Mouse (Mus musculus) monocyte, adult 2 months (primary cell): Measurements from ENCODE around the gene Ptprs.
"Not testable (repeated sequence)": the region's sequence is repeated elsewhere in the genome, so short reads cannot be mapped to it uniquely, and the experiment has no call there.

Source experiments
- DNase-seq, 2 experiments: peaks; one replicate each; pipeline ENCODE4 v3.0.0; 2022; ENCODE audit warnings: low spot score in 2 of 2, low read depth in 1 of 2

Ptprs gene

GRCm38 (mm10) chr17:56476402-56476752, at the start of gene Ptprs:
TSS of gene Ptprs (minus strand) at chr17:56476483.
- peak; percentile 63 to 84 for DNase-seq

GRCm38 (mm10) chr17:56524943-56525342, 48.7 kb upstream of the Ptprs start:
- DNase-seq = no peak

DNA sequence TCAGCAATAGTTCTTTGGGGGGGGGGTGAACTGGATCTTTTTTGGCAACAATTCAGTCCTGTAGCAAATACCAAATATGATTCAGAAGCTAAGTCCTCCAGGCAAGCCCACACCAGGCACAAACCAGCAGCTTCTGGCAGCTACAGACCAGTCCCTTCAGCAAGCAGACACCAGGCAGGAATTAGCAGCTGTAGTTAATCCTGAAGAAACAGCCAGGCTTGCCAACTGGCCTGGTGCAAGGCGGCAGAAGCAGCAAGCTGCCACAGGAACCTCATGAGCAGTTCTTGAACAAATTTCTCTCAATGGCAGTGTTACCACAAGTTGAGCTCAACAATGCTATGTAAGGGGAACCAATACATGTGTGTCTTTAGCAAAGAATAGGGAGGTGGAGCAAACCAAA, 46.5 kb upstream of the Ptprs start:
- no peak for DNase-seq

DNA sequence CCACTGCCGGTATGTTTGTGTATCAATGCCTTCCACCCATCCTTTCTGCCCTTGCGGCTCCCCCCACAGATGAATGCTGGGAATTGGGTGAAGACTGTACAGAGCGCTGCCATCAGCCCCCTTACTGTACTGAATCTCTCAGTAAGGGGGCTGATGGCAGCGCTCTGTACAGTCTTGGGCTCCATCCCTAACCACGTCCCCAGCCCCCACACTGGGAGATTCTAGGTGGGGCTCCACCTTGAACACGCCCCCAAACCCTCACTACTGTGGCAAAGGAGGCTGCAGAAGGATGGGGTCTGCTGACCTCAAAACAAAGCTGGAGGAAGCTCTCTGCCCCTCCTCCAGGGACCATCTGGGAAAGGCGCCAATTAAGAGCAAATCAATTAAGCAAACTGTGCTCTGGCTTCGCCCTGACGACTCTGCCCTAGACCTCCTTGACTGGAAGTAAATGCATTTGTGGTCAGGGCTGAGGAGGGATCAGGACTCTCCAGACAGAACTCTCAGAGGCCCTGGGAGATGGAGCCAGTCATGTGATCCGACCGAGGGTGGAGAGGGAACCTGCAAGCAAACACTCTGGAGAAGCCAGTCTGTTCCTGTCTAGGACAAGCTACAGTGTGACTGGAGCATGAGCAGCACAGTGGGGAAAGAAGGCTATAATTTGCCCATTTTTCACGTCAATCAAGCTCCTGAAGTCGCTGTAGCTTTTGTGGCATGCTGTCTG, 39.6 kb upstream of the Ptprs start:
- DNase-seq = no peak

DNA sequence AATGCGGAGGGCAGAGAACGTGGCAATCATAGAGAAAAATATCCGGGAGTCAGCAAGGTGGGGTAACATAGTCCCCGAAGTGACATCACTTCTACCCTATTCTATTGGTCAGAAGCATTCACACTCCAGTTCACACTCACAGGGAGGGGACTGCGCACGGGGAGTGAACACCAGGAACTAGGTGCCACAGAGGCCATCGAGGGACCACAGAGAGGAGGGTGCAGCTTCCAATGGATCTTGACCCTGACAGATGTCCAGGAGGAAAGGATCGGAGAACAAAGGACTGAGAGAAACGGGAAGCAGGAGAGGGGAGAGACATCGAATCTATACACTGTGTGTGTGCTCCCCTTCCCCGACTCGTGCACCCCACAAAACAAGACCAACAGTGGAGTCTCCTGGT, 38.6 kb upstream of the Ptprs start:
- no peak for DNase-seq

GRCm38 (mm10) chr17:56514330-56514729, 38.0 kb upstream of the Ptprs start:
- DNase-seq = no peak

- DNase-seq = no peak
Measured at GRCm38 (mm10) chr17:56512310-56512709, 36.0 kb upstream of the Ptprs start, which contains the start of gene Znrf4. TSS of gene Znrf4 (minus strand) at chr17:56512431.

DNA sequence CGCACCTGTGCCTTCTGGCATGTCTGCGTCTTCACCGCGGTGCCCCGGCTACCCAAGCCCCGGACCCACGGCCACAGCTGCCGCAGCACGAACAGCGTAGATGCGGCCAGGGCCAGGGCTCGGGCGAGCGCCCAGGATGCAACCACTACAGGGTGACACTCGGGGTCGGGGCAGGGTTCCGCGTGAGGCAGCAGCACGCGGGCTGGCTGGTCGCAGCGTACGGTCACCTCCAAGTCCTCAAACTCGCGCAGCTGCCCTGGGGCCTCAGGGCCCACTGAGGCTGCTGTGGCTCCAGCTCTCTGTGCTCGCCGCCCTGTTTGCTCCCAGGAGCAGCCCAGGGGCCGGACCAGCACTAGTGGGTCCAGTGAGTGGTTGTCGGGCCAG, 35.4 kb upstream of the Ptprs start:
- DNase-seq = no peak

- DNase-seq = no peak
Measured at GRCm38 (mm10) chr17:56510970-56511706, 34.9 kb upstream of the Ptprs start.

- no peak for DNase-seq
Measured at GRCm38 (mm10) chr17:56510473-56510969, 34.2 kb upstream of the Ptprs start.

DNA sequence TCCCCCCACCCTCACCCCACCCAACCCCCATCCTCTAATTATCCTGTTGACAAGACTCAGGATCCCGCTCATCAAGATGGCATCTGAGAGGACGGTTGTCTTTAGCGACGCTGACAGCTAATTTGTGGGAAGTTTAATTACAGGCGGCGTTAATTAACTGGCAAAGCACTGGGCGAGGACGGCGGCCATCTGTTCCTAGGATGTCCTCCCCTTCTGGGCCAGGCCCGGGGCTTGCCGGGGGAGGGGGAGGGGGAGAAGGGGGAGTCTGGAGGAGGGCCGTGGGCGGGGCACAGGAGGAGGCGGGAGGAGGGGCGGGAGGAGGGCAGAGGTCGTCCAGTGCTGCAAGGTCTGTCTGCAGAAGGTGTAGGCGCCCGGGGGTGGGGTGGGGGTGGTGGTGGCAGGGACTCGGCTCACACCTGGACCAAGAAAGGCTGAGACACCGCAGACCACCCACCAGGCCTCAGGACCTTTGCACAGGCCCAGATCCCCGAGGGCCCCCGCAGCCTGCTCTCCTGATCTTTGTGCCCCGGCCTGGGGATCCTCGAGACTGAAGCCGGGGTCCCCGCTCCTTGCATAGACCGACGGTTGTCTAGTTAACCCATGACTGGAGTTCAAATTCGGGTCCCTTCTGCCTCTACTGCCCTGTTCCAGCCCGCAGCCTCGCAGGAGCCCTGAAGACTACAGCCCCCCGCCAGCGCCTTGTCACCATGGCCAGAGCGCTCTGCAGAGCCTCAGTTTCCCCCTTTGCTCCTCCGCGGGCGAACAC, 33.6 kb upstream of the Ptprs start:
- no peak for DNase-seq

- DNase-seq = no peak
Measured at GRCm38 (mm10) chr17:56509021-56509640, 32.8 kb upstream of the Ptprs start.

DNA sequence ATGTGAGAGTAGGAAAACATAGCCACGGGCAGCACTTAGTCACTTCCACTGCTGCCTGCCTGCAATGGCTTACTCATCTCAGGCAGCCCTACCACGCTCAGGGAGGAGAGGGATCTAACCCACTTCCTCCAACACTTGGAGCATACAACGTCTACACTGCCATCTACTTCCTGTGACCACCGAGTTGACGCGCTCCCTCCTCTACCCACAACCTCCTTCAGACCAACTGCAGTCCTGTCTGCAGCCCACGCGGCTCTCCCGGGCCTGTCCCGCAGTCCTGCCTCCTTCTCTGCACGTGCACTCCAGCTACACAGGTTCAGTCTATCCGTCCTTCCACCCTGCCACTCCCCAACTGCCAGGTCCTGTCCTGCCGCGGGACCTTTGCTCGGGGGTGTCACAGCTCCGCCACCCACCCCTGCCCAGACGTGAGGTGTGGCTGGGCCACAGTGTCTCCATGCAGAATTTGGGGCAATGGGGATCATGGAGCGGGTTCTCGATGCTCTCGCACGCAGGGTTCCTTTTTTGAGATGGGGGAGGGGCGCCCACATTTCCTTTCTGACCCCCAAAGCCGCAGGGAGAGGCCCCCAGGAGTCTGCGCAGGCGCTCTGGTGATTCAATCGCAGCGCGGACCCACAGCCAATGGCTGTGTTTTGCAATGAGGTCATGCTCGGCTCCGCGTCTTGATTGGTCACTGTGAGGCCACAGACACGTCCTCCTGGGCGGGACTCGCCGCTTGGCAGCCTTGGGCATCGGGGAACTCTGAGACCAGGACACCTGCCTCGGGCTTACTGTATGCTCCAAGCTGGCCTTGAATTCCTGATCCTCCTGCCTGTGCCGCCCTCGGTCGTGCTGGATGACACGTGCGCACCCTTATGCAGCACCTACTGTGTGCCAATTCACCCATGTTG, 31.1 kb upstream of the Ptprs start:
- DNase-seq = peak; percentile 74 to 82

GRCm38 (mm10) chr17:56506417-56507065, 30.3 kb upstream of the Ptprs start:
- DNase-seq = no peak

DNA sequence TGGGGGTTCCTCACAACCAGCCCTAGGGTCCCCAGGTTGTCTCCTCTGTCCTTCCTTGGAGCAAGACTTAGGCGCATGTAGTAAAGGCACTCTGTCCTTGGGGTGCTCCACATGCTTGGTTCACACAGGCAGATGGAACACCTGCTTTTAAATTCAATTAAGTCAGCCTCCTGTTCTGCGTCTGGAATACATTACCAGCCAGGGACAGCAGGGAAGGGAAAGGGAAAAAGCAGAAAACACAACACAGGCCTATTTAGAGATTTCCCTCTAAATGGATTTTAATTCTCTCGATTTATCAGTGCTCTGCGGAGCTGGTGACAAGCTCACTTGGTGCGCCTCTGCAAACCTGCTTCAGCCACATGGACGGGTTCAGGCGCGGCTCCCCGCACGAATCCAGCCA, 29.1 kb upstream of the Ptprs start:
- no peak for DNase-seq

DNA sequence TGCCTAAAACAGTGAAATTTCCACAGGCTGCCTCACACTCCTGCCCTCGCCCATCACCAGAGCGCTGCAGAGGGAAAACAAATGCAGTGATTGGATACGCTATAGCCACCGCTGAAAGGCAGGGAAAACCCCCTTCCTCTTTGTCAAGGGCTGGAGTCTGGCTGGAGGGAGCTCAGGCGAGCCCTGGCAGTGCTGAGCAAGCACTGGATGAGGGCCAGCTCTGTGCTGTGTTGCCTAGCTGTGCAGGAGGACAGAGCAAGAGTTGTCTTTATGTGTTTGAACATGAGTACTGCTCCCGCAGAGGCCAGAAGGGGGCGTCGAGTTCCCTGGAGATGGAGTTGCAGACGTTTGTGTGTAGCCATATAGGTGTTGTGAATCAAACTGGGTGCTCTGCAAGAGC, 26.2 kb upstream of the Ptprs start:
- DNase-seq = no peak

GRCm38 (mm10) chr17:56501635-56502400, 25.5 kb upstream of the Ptprs start:
- DNase-seq = not testable (repeated sequence)

GRCm38 (mm10) chr17:56499229-56499628, 22.9 kb upstream of the Ptprs start:
- DNase-seq = no peak

- DNase-seq = no peak
Measured at GRCm38 (mm10) chr17:56494480-56494879, 18.2 kb upstream of the Ptprs start.
